ENCODE assay signal across 22 mouse cellular contexts in the genomic region with DNA sequence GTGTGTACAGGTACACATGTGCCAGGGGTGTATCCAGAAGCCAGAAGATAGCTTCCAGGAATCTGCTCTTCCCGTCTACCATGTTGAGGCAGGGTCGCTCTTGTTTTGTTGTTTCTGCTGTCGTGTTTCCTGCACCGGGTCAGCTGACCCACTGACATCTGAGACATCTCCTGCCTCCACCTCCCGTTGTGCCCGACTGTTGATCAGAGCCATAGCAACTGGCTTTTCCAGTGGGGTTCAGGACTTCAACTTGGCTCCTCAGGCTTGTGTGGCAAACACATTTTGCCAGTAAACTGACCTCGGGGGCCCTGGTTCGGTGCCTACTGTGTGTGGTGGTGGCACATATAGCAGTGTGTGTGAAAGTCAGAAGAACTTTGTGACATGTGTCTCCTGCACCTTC.
DNase-seq lines count a peak whose midpoint lies in the region; ATAC-seq lines count a peak whose summit lies in the region.
"Had no signal": no experiment of that assay in that cellular context is flagged by ENCODE, and none has a peak within 500 bp of the region (broad histone marks: within the 10 kb centered on the region; RNA-seq: fewer than 3 reads in every experiment).

No protein-coding gene starts in this region.

- no peaks in the 10 kb centered on the region for H3K27me3 ChIP-seq in limb, embryonic 12.5 days
- no peaks in the 10 kb centered on the region for H3K27me3 ChIP-seq in limb, embryonic 10.5 days (ENCODE audit: low read depth, poor library complexity, severe bottlenecking)
- H3K27me3 ChIP-seq in midbrain, embryonic 11.5 days (ENCODE audit: control insufficient read depth, insufficient read depth, low read length) = no peaks in the 10 kb centered on the region
- no peaks in the 10 kb centered on the region for H3K27me3 ChIP-seq in midbrain, embryonic 15.5 days (replicated peaks)
- H3K27me3 ChIP-seq: CH12.LX, Patski had no signal

- DNase-seq in limb, embryonic 10.5 days (ENCODE audit: low spot score) = no peak
- peak; percentile 70 for DNase-seq in midbrain, embryonic 11.5 days (ENCODE audit: low spot score, missing footprints)
- DNase-seq in R1 (ENCODE audit: low read depth, low spot score) = peak; percentile 67
- no peak for DNase-seq in kidney, postnatal 4 days
- DNase-seq: adrenal gland, adult 2 months; adrenal gland, adult 8-10 months; adrenal gland, postnatal 10 days; adrenal gland, postnatal 14 days; adrenal gland, postnatal 25 days; adrenal gland, postnatal 36 days; B cell, adult 2 months; cerebellum, adult 11 months; cerebellum, adult 11-12 months; cerebellum, adult 18-20 months; cerebellum, adult 2 months had no signal

- H3K9ac ChIP-seq in limb, embryonic 12.5 days (replicated peaks) = no peak overlapping the region
- no peak overlapping the region for H3K9ac ChIP-seq in midbrain, embryonic 11.5 days (ENCODE audit: low read length)
- no peak overlapping the region for H3K9ac ChIP-seq in midbrain, embryonic 15.5 days

- no peak overlapping the region for H3K4me2 ChIP-seq in limb, embryonic 12.5 days
- H3K4me2 ChIP-seq in midbrain, embryonic 11.5 days = no peak overlapping the region
- no peak overlapping the region for H3K4me2 ChIP-seq in midbrain, embryonic 15.5 days

- 0 out of 2 replicates have a peak, but pooled peaks cover 5% of the 10 kb centered on the region for H3K9me3 ChIP-seq in limb, embryonic 12.5 days
- no peaks in the 10 kb centered on the region for H3K9me3 ChIP-seq in limb, embryonic 10.5 days (replicated peaks)
- H3K9me3 ChIP-seq in midbrain, embryonic 11.5 days (ENCODE audit: control insufficient read depth, low read length) = no peaks in the 10 kb centered on the region
- no peaks in the 10 kb centered on the region for H3K9me3 ChIP-seq in midbrain, embryonic 15.5 days

- H3K4me3 ChIP-seq in limb, embryonic 12.5 days (replicated peaks) = no peak overlapping the region
- H3K4me3 ChIP-seq in limb, embryonic 10.5 days = no peak overlapping the region
- no peak overlapping the region for H3K4me3 ChIP-seq in midbrain, embryonic 11.5 days (ENCODE audit: low read depth, low read length)
- no peak overlapping the region for H3K4me3 ChIP-seq in midbrain, embryonic 15.5 days

- 79% methylated on average over 8 of the region's 8 CpGs for WGBS in limb, embryonic 12.5 days
- 85% methylated on average over 8 of the region's 8 CpGs for WGBS in limb, embryonic 10.5 days
- 90% methylated on average over 8 of the region's 8 CpGs for WGBS in midbrain, embryonic 11.5 days
- WGBS in midbrain, embryonic 15.5 days = 86% methylated on average over 8 of the region's 8 CpGs

- peak overlapping the region; percentile 29; the same call in 1 of the 2 replicates for H3K27ac ChIP-seq in limb, embryonic 12.5 days
- no peak overlapping the region for H3K27ac ChIP-seq in limb, embryonic 10.5 days
- no peak overlapping the region for H3K27ac ChIP-seq in midbrain, embryonic 11.5 days (ENCODE audit: low read depth, low read length)
- H3K27ac ChIP-seq in midbrain, embryonic 15.5 days = no peak overlapping the region

- no peaks in the 10 kb centered on the region for H3K36me3 ChIP-seq in limb, embryonic 12.5 days
- H3K36me3 ChIP-seq in limb, embryonic 10.5 days = 0 out of 2 replicates have a peak, but pooled peaks cover 2% of the 10 kb centered on the region
- no peaks in the 10 kb centered on the region for H3K36me3 ChIP-seq in midbrain, embryonic 11.5 days (ENCODE audit: control insufficient read depth, insufficient read depth, low read length)
- no peaks in the 10 kb centered on the region for H3K36me3 ChIP-seq in midbrain, embryonic 15.5 days (replicated peaks)
- H3K36me3 ChIP-seq: G1E had no signal

- H3K4me1 ChIP-seq in limb, embryonic 12.5 days (replicated peaks) = peaks cover 21% of the 10 kb centered on the region
- peaks cover 26% of the 10 kb centered on the region for H3K4me1 ChIP-seq in limb, embryonic 10.5 days
- H3K4me1 ChIP-seq in midbrain, embryonic 11.5 days (ENCODE audit: control insufficient read depth, insufficient read depth, low read length) = no peaks in the 10 kb centered on the region
- H3K4me1 ChIP-seq in midbrain, embryonic 15.5 days = no peaks in the 10 kb centered on the region

- no peak for ATAC-seq in limb, embryonic 12.5 days (ENCODE audit: insufficient number of reproducible peaks, insufficient read depth, low FRiP score, low TSS enrichment, low read depth)
- ATAC-seq in midbrain, embryonic 11.5 days (ENCODE audit: low FRiP score) = no peak
- ATAC-seq in midbrain, embryonic 15.5 days (replicated peaks) = no peak
- ATAC-seq: activated CD4-positive, CD25-positive, alpha-beta regulatory T cell, adult 4 months; CD4-positive, CD25-positive, alpha-beta regulatory T cell, adult 4 months; Patski had no signal

Comparison
In these comparisons a context has a peak if more than half of its experiments do, and no peak if none do; other contexts are left out.
1. DNase-seq: peak in midbrain, embryonic 11.5 days (single experiment) and R1 (single experiment); none in limb, embryonic 10.5 days (single experiment) and kidney, postnatal 4 days (0 of 2).